Mouse (Mus musculus): Measurements from ENCODE around the gene Nlrc3. TPM values are rescaled to one million over a fixed set of nuclear protein-coding genes. Genes with fewer than 3 reads are reported as not detected.

Gene Nlrc3
- polyA plus RNA-seq, 1 experiment from 2014 or later: 0.95 TPM

DNA sequence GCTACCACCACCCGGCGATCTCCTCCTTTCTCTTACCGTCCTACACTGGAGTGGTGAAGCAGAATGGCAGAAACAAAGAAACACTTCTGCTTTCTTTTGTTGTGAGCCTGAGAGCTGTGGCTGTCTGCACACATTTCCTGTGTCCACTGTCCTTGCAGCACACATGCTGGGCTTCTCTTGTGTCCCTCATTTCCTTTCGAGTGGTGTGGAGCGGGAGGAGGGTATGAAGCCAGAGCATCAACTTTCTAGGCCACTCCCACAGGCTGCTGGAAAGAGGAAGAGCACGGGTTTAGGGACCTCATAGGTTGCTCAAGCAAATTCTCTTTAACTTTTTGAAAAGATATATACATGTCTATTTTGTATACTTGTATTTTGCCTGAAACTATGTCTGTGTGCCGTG is 47.3 kb downstream of the Nlrc3 start:
- H3K27me3 ChIP-seq: no peaks in the 10 kb centered on the region
- DNase-seq (ENCODE audit: low read depth, low spot score) (no peak), ATAC-seq (no peak)
- in situ Hi-C loops (cut with MboI; ENCODE audit: low pct_unique_long_range_greater_than_20kb): no loop called here
- CTCF ChIA-PET: interaction anchor here (1.3 kb wide), 1 partner anchor 12 kb away, joined by 3 read pairs; no protein-coding TSS in a partner anchor
- TF ChIP-seq CTCF (IDR thresholded peaks at IDR 0.05): no peak
- POLR2A ChIA-PET: no interaction called here

DNA sequence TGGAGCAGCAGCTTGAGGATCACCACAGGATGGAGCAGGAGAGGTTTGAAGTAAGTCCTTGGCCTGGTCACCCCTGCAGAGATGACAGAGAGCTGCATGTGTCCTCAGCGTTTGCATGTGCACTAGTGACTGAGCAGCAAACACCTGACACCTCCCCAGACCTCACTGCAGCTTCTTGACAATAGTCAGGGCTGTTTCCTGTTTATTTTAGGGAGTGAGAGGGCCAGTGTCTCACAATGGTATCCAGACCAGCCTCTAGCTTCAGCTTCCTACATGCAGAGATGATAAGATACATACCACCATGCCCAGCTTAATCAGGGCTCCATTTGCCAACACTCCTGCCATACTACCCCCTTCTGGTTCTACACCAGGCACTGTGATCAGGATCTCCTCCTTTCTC is 47.9 kb downstream of the Nlrc3 start:
- H3K27me3 ChIP-seq: no peaks in the 10 kb centered on the region
- DNase-seq (ENCODE audit: low read depth, low spot score): no peak
- ATAC-seq: no peak
- ChIA-PET CTCF (no interaction called here), POLR2A (no interaction called here)
- in situ Hi-C loops (cut with MboI; ENCODE audit: low pct_unique_long_range_greater_than_20kb): no loop called here
- no peak for TF ChIP-seq CTCF (IDR thresholded peaks at IDR 0.05)

DNA sequence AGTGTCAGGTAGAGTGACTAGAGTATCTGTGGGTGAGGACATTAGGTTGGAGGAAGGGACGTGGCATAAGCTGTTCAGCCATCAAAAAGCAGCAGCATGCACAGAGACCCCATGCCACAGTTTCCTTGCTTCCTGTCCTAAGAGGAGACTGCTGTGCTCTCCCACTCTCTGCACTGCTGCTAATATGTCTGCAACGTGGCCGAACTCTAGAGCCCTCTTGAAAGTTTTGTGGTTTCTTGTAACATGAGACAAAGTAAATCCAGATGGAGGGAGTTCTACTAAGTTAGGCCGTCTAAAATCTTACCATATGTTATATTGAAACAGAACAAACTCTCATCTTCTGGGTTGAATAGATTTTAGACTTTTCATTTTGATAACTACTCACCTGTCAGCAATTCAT is 52.5 kb downstream of the Nlrc3 start:
- DNase-seq (ENCODE audit: low read depth, low spot score) (no peak), ATAC-seq (no peak)
- no peak for TF ChIP-seq CTCF (IDR thresholded peaks at IDR 0.05)
- no peaks in the 10 kb centered on the region for H3K27me3 ChIP-seq
- in situ Hi-C loops (cut with MboI; ENCODE audit: low pct_unique_long_range_greater_than_20kb): no loop called here
- CTCF ChIA-PET: no interaction called here
- POLR2A ChIA-PET: no interaction called here

DNA sequence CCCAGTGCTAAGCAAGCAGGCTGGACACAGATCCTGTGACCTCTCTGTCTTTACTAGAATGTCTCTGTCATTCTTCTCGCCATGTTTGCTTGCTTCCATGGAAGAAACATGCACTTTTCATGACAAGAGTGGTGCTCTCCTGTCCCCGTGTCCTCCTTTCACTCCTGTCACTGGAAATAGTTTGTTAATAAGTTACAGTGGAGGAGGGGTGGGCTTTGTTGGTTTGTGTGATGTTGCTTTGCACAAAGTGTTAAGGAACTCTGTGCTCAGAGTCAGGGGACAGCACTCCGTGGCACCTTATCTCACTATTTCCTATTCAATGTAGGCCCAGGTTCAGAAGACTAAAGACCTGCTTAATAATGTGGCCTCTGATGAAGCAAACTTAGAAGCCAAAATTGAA is 52.9 kb downstream of the Nlrc3 start:
- no peaks in the 10 kb centered on the region for H3K27me3 ChIP-seq
- ChIA-PET CTCF (no interaction called here), POLR2A (no interaction called here)
- DNase-seq (ENCODE audit: low read depth, low spot score) (no peak), ATAC-seq (no peak)
- no peak for TF ChIP-seq CTCF (IDR thresholded peaks at IDR 0.05)
- in situ Hi-C loops (cut with MboI; ENCODE audit: low pct_unique_long_range_greater_than_20kb): no loop called here

DNA sequence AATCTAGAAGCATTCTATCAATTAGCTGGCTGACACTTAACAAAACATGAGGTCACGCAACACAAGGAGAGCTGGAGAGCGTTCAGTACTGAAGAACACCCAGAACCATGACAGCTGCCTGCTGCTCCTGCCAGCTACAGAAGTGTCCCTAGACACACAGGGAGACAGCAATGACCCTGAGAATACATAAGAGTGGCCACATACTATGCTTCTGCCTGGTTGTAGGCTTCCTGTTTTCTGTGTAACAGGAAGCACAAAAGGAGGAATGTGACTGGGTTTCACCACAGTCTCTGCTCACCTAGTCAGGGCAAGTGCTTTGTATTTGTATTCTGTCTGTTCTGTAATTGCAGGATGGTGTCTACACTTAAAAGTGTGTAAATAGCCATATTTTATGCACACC is 55.7 kb downstream of the Nlrc3 start:
- ChIA-PET POLR2A (no interaction called here), CTCF (interaction anchor here (0.8 to 0.9 kb wide), 2 partner anchors 9 to 14 kb away, joined by 3 read pairs; no protein-coding TSS in a partner anchor)
- TF ChIP-seq CTCF (IDR thresholded peaks at IDR 0.05): no peak
- H3K27me3 ChIP-seq: no peaks in the 10 kb centered on the region
- ATAC-seq (no peak), DNase-seq (ENCODE audit: low read depth, low spot score) (no peak)
- in situ Hi-C loops (cut with MboI; ENCODE audit: low pct_unique_long_range_greater_than_20kb): no loop called here

DNA sequence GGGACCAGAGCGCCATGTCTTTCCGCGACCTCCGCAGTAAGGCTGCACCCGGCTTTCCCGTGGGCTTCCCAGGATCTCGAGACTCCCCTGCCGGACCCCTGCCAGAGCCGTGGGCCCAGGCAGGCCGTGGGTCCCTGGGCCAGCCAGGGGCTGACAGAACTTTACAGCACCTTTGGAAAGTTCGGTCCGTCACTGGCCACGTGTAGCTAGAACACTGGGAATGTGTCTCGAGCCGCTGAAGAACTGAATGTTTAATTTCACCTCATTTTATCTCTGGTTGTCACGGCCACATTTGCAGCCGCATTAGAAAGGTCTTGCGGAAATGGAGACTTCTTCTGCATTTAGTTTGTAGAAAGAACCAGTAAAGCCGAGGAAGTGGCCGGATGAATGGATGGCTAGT is 67.3 kb downstream of the Nlrc3 start:
- ChIA-PET POLR2A (no interaction called here), CTCF (interaction anchor here (0.8 to 2.2 kb wide), 9 partner anchors 8 to 166 kb away, joined by 3 to 7 read pairs (median 3); partner anchors contain the start of genes Olfr15 and Zfp263)
- peak; percentile 42 for ATAC-seq
- no peaks in the 10 kb centered on the region for H3K27me3 ChIP-seq
- in situ Hi-C loops (cut with MboI; ENCODE audit: low pct_unique_long_range_greater_than_20kb): loop anchor here (10.0 kb wide), 1 partner anchor 164 kb away; the partner anchor contains the start of gene Zfp263
- no peak for DNase-seq (ENCODE audit: low read depth, low spot score)
- no peak for TF ChIP-seq CTCF (IDR thresholded peaks at IDR 0.05)

DNA sequence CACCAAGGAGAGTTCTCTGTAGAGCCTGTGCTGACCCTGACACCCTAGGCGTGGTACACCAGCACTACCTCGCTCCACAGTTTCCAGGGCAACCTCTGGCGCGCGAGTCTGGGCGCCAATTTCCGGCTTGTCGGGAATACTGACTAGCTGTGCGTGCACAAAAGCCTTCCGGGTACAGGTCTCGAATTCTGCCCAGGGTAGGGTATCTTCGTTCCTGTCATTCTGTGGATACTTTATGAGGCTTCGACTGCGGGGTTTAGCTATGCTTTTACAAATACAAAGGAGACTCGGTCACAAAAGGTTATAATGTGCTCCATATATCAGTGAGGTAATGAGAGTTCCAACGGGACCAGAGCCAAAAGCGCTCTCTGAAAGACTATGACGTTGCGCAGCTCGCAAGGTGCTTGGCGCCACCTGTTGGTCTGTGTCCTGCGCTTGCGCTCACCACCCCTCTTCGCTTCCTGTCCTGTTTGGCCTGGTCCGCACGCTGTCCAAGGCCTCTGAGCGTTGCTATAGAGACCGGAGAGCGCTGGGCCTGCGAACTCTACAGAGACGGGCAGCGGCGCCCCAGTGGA is 67.8 kb downstream of the Nlrc3 start, which contains the start of the genes 1700037C18Rik and Cluap1:
TSS of gene 1700037C18Rik (minus strand) at position 153 of the 575 bp plus-strand sequence.
TSS of gene Cluap1 (plus strand) at position 265 of the 575 bp plus-strand sequence.
- ATAC-seq: peak; percentile 99
- CTCF ChIA-PET: interaction anchor here (0.7 to 2.2 kb wide), 8 partner anchors 9 to 158 kb away, joined by 3 to 7 read pairs (median 3); partner anchors contain the start of gene Olfr15
- H3K27me3 ChIP-seq: no peaks in the 10 kb centered on the region
- POLR2A ChIA-PET: interaction anchor here (1.1 kb wide), 1 partner anchor 9 kb away, joined by 3 read pairs; no protein-coding TSS in a partner anchor
- in situ Hi-C loops (cut with MboI; ENCODE audit: low pct_unique_long_range_greater_than_20kb): loop anchor here (10.0 kb wide), 1 partner anchor 164 kb away; the partner anchor contains the start of gene Zfp263
- no peak for TF ChIP-seq CTCF (IDR thresholded peaks at IDR 0.05)
- peak; percentile 95 for DNase-seq (ENCODE audit: low read depth, low spot score)

DNA sequence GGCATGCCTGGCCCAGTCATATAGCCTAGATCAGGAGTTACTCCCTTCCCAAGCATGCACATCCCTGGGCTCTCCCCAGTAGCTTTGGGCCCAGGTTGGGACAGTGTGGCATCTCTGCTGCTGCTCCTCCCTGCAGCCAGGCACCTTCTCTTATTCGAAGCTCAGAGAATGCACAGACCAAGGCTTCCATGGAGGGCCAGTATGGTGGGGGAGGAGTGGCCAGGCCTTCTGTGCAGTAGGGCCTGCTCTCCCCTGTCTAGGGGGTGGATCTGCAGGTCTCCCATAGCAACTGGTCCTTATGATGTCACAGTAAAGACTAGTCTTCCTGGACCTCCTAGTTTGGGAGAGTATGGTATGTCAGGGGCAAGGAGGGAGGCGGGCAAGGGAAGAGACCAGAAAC is 69.0 kb downstream of the Nlrc3 start:
- POLR2A ChIA-PET: no interaction called here
- CTCF ChIA-PET: interaction anchor here (1.3 kb wide), 1 partner anchor 24 kb away, joined by 3 read pairs; no protein-coding TSS in a partner anchor
- H3K27me3 ChIP-seq: no peaks in the 10 kb centered on the region
- ATAC-seq (no peak), DNase-seq (ENCODE audit: low read depth, low spot score) (no peak)
- no peak for TF ChIP-seq CTCF (IDR thresholded peaks at IDR 0.05)
- in situ Hi-C loops (cut with MboI; ENCODE audit: low pct_unique_long_range_greater_than_20kb): loop anchor here (10.0 kb wide), 1 partner anchor 163 kb away; the partner anchor contains the start of gene Zfp263

DNA sequence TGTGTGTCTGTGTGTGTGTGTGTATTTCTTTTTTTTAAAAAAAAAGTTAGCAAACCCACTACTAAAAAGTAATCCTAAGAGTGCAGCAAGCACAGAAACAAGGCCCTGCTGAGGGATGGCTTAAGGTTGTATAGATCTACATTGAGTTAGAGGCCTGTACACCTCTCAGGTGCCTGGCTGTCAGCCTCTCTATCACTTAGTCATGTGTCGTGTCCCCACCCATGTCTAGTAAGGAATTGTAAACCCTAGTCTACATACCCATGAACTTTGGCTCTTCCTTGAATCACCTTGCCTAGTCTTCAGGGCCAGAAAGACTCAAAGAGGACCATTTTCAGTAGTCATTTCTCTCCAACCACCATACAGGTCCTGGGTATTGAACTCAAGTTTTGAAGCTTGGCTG is 79.9 kb downstream of the Nlrc3 start:
- ChIA-PET POLR2A (no interaction called here), CTCF (interaction anchor here (0.9 to 1.2 kb wide), 2 partner anchors 9 to 63 kb away, joined by 3 read pairs; no protein-coding TSS in a partner anchor)
- no peak for TF ChIP-seq CTCF (IDR thresholded peaks at IDR 0.05)
- H3K27me3 ChIP-seq: no peaks in the 10 kb centered on the region
- DNase-seq (ENCODE audit: low read depth, low spot score): no peak
- in situ Hi-C loops (cut with MboI; ENCODE audit: low pct_unique_long_range_greater_than_20kb): no loop called here
- no peak for ATAC-seq

DNA sequence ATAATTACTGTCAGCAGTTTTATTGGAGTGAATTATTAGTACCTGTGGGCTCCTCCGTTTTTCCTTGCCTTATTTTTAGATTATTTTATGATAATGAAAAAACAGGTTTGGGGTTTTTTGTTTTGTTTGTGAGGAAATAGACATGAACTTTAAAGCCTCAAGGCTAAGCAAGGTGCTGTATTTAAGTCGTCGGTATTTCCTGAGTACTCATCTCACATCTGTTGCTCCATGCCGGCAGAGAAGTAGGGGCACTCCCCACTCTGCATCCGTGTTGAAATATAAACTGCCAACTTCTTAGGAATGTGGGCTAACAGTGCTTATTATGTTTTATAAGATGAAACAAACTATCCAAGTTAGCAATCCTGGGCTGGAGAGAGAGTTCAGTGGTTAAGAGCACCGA is 80.4 kb downstream of the Nlrc3 start:
- H3K27me3 ChIP-seq: no peaks in the 10 kb centered on the region
- no peak for DNase-seq (ENCODE audit: low read depth, low spot score)
- in situ Hi-C loops (cut with MboI; ENCODE audit: low pct_unique_long_range_greater_than_20kb): no loop called here
- no peak for ATAC-seq
- ChIA-PET CTCF (interaction anchor here (1.2 kb wide), 1 partner anchor 9 kb away, joined by 3 read pairs; no protein-coding TSS in a partner anchor), POLR2A (no interaction called here)
- no peak for TF ChIP-seq CTCF (IDR thresholded peaks at IDR 0.05)

DNA sequence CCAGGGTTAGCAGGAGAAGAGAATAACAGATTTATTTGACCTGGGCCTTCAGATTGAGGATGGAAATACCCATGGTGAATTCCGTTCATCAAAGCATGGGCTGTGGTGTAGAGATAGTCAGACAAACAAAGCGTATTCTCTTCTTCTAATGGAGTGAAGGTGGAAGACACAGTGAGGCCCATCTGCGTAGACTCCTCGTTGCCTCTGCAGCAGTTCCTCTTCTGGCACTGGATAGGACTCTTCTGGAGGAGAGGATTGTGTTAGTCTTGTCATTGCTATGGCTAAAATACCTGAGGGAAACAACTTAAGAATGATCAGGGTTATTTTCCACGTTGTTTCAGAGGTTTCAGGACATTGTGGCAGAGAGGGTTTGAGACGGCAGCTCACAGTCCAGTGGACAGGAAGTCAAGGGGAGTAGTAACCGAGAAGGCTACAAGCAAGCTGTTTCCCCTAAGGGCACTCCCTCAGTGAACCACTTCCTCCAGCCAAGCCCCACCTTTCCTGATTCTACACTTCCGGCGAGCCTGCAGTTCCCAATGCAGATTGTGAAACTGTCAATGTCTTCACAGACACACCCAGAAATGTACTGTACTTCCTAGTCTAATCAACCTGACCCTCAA is 81.1 kb downstream of the Nlrc3 start:
- ATAC-seq (no peak), DNase-seq (ENCODE audit: low read depth, low spot score) (no peak)
- POLR2A ChIA-PET: no interaction called here
- CTCF ChIA-PET: no interaction called here
- no peaks in the 10 kb centered on the region for H3K27me3 ChIP-seq
- in situ Hi-C loops (cut with MboI; ENCODE audit: low pct_unique_long_range_greater_than_20kb): no loop called here
- no peak for TF ChIP-seq CTCF (IDR thresholded peaks at IDR 0.05)

Other genes with a start within 250 kb of the Nlrc3 start
- gene Zfp263, start 232.5 kb downstream of the Nlrc3 start, polyA plus RNA-seq (2021): 21.3 TPM
- gene Olfr15, start 145.8 kb downstream of the Nlrc3 start, polyA plus RNA-seq (2021): 0.04 TPM
- gene Zfp174, start 129.4 kb downstream of the Nlrc3 start, polyA plus RNA-seq (2021): 3.2 TPM
- 53.5 TPM for gene Naa60, start 104.3 kb downstream of the Nlrc3 start, polyA plus RNA-seq (2021)
- 6.6 TPM for gene Zfp597, start 92.1 kb downstream of the Nlrc3 start, polyA plus RNA-seq (2021)
- gene Gm20695, start 92.0 kb downstream of the Nlrc3 start, polyA plus RNA-seq (2021): 0.59 TPM
- 13.1 TPM for gene 1700037C18Rik, start 67.9 kb downstream of the Nlrc3 start, polyA plus RNA-seq (2021)
- gene Cluap1, start 67.8 kb downstream of the Nlrc3 start, polyA plus RNA-seq (2021): 37.7 TPM
- 26.4 TPM for gene Slx4, start 27.1 kb upstream of the Nlrc3 start, polyA plus RNA-seq (2021)
- 6.7 TPM for gene Dnase1, start 60.3 kb upstream of the Nlrc3 start, polyA plus RNA-seq (2021)
- 128 TPM for gene Trap1, start 101.2 kb upstream of the Nlrc3 start, polyA plus RNA-seq (2021)
- 14.5 TPM for gene Crebbp, start 237.4 kb upstream of the Nlrc3 start, polyA plus RNA-seq (2021)

All from Patski (cell line).